ENCODE assay signal across 28 mouse cellular contexts in the genomic region with DNA sequence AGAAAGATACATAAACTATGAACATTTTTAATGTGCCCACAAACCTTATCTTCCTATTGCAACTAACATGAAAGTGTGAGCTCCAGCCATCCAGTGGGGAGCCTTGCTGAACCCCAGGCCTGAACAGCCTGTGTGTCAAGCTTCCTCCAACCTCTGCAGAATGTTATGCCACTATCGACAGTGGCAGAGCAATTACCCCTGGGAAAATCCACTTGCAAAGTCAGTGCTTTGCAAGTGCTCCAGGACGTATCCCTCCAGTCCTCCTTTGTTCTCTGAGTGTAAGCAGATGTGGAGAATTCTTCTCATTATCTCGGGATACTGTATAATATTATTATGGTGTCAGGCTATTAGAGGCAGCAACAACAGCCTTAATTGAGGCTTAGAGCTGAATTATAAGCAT.
DNase-seq lines count a peak whose midpoint lies in the region; ATAC-seq lines count a peak whose summit lies in the region.
"Had no signal": no experiment of that assay in that cellular context is flagged by ENCODE, and none has a peak within 500 bp of the region (broad histone marks: within the 10 kb centered on the region; RNA-seq: fewer than 3 reads in every experiment).

No protein-coding gene starts in this region.

- H3K9ac ChIP-seq in forebrain, embryonic 14.5 days (ENCODE audit: low read length), result no peak overlapping the region
- no peak overlapping the region for H3K9ac ChIP-seq in forebrain, embryonic 15.5 days (replicated peaks)
- no peak overlapping the region for H3K9ac ChIP-seq in hindbrain, embryonic 16.5 days (ENCODE audit: low read depth, low read length)
- H3K9ac ChIP-seq in midbrain, embryonic 16.5 days (ENCODE audit: low read depth, low read length), result no peak overlapping the region
- H3K9ac ChIP-seq: embryonic facial prominence, embryonic 15.5 days; heart, embryonic 12.5 days; hindbrain, embryonic 15.5 days; liver, postnatal 0 days; neural tube, embryonic 15.5 days had no signal

- WGBS in forebrain, embryonic 14.5 days, result 29% methylated on average over 3 of the region's 3 CpGs
- WGBS in forebrain, embryonic 15.5 days, result 31% methylated on average over 3 of the region's 3 CpGs
- 32% methylated on average over 3 of the region's 3 CpGs for WGBS in hindbrain, embryonic 16.5 days
- WGBS in hindbrain, embryonic 10.5 days, result 47% methylated on average over 3 of the region's 3 CpGs
- 29% methylated on average over 3 of the region's 3 CpGs for WGBS in midbrain, embryonic 16.5 days

- H3K9me3 ChIP-seq in forebrain, embryonic 14.5 days (replicated peaks; ENCODE audit: control insufficient read depth, low read length), result no peaks in the 10 kb centered on the region
- no peaks in the 10 kb centered on the region for H3K9me3 ChIP-seq in forebrain, embryonic 15.5 days
- H3K9me3 ChIP-seq in hindbrain, embryonic 16.5 days (ENCODE audit: control insufficient read depth, low read length), result no peaks in the 10 kb centered on the region
- H3K9me3 ChIP-seq in hindbrain, embryonic 10.5 days, result no peaks in the 10 kb centered on the region
- H3K9me3 ChIP-seq in midbrain, embryonic 16.5 days (replicated peaks; ENCODE audit: control insufficient read depth, low read length, poor library complexity, severe bottlenecking), result no peaks in the 10 kb centered on the region
- H3K9me3 ChIP-seq: embryonic facial prominence, embryonic 15.5 days; hindbrain, embryonic 15.5 days; neural tube, embryonic 15.5 days had no signal

- no peak overlapping the region for H3K4me2 ChIP-seq in forebrain, embryonic 14.5 days (ENCODE audit: low read length)
- H3K4me2 ChIP-seq in forebrain, embryonic 15.5 days (replicated peaks), result no peak overlapping the region
- no peak overlapping the region for H3K4me2 ChIP-seq in hindbrain, embryonic 16.5 days (ENCODE audit: low read length)
- no peak overlapping the region for H3K4me2 ChIP-seq in midbrain, embryonic 16.5 days (ENCODE audit: low read length)
- H3K4me2 ChIP-seq: embryonic facial prominence, embryonic 15.5 days; heart, embryonic 12.5 days; hindbrain, embryonic 15.5 days; liver, embryonic 11.5 days; neural tube, embryonic 15.5 days had no signal

- DNase-seq in forebrain, embryonic 14.5 days (ENCODE audit: low spot score), result peak; percentile 17
- no peak for DNase-seq in hindbrain, embryonic 10.5 days (ENCODE audit: low spot score)
- DNase-seq in brain, adult 2 months (ENCODE audit: low read depth, low spot score), result peak; percentile 38
- DNase-seq in gastrocnemius, adult 18-20 months (ENCODE audit: low spot score), result no peak
- DNase-seq: adrenal gland, postnatal 25 days; cerebellum, adult 11-12 months; cerebellum, postnatal 25 days; gastrocnemius, postnatal 14 days; heart, adult 18-20 months; heart, postnatal 10 days; kidney, adult 9 months; kidney, postnatal 14 days; left cerebral cortex, postnatal 4 days; liver, postnatal 0 days; thymus, adult 18-20 months; thymus, postnatal 4 days had no signal

- no peak overlapping the region for H3K27ac ChIP-seq in forebrain, embryonic 14.5 days (ENCODE audit: low read depth, low read length)
- no peak overlapping the region for H3K27ac ChIP-seq in forebrain, embryonic 15.5 days (replicated peaks)
- no peak overlapping the region for H3K27ac ChIP-seq in hindbrain, embryonic 16.5 days (ENCODE audit: low read depth, low read length)
- H3K27ac ChIP-seq in hindbrain, embryonic 10.5 days, result no peak overlapping the region
- no peak overlapping the region for H3K27ac ChIP-seq in midbrain, embryonic 16.5 days (ENCODE audit: low read length)
- H3K27ac ChIP-seq: embryonic facial prominence, embryonic 15.5 days; hindbrain, embryonic 15.5 days; macrophage; neural tube, embryonic 15.5 days had no signal

- H3K4me3 ChIP-seq in forebrain, embryonic 14.5 days (ENCODE audit: low read depth, low read length), result no peak overlapping the region
- no peak overlapping the region for H3K4me3 ChIP-seq in forebrain, embryonic 15.5 days
- H3K4me3 ChIP-seq in hindbrain, embryonic 16.5 days (ENCODE audit: low read length), result no peak overlapping the region
- H3K4me3 ChIP-seq in hindbrain, embryonic 10.5 days, result no peak overlapping the region
- no peak overlapping the region for H3K4me3 ChIP-seq in midbrain, embryonic 16.5 days (ENCODE audit: low read depth, low read length)
- H3K4me3 ChIP-seq: embryonic facial prominence, embryonic 15.5 days; heart, embryonic 12.5 days; hindbrain, embryonic 15.5 days; neural tube, embryonic 15.5 days had no signal

- no peaks in the 10 kb centered on the region for H3K27me3 ChIP-seq in forebrain, embryonic 14.5 days (replicated peaks; ENCODE audit: control insufficient read depth, insufficient read depth, low read length)
- H3K27me3 ChIP-seq in forebrain, embryonic 15.5 days, result no peaks in the 10 kb centered on the region
- no peaks in the 10 kb centered on the region for H3K27me3 ChIP-seq in hindbrain, embryonic 16.5 days (replicated peaks; ENCODE audit: control insufficient read depth, insufficient read depth, low read length)
- H3K27me3 ChIP-seq in hindbrain, embryonic 10.5 days (ENCODE audit: insufficient read depth, poor library complexity, severe bottlenecking), result no peaks in the 10 kb centered on the region
- no peaks in the 10 kb centered on the region for H3K27me3 ChIP-seq in midbrain, embryonic 16.5 days (ENCODE audit: control insufficient read depth, insufficient read depth, low read depth, low read length)
- H3K27me3 ChIP-seq: embryonic facial prominence, embryonic 15.5 days; heart, embryonic 12.5 days; hindbrain, embryonic 15.5 days; neural tube, embryonic 15.5 days had no signal

- ATAC-seq in forebrain, embryonic 14.5 days, result 0 out of 2 replicates have a peak, but pooled peaks have one; percentile 34
- ATAC-seq in forebrain, embryonic 15.5 days (replicated peaks), result no peak
- ATAC-seq in hindbrain, embryonic 16.5 days, result peak; percentile 37; the same call in 1 of the 2 replicates
- peak; percentile 91 for ATAC-seq in midbrain, embryonic 16.5 days
- ATAC-seq: CD4-positive, CD25-positive, alpha-beta regulatory T cell, adult 4 months; intestine, embryonic 16.5 days; liver, postnatal 0 days; lung, postnatal 0 days had no signal

- no peaks in the 10 kb centered on the region for H3K4me1 ChIP-seq in forebrain, embryonic 14.5 days (ENCODE audit: control insufficient read depth, insufficient read depth, low read length)
- 0 out of 2 replicates have a peak, but pooled peaks cover 2% of the 10 kb centered on the region for H3K4me1 ChIP-seq in forebrain, embryonic 15.5 days
- H3K4me1 ChIP-seq in hindbrain, embryonic 16.5 days (ENCODE audit: control insufficient read depth, insufficient read depth, low read depth, low read length), result no peaks in the 10 kb centered on the region
- no peaks in the 10 kb centered on the region for H3K4me1 ChIP-seq in hindbrain, embryonic 10.5 days (replicated peaks)
- no peaks in the 10 kb centered on the region; the same call in 1 of the 2 replicates for H3K4me1 ChIP-seq in midbrain, embryonic 16.5 days (ENCODE audit: control insufficient read depth, insufficient read depth, low read length)
- H3K4me1 ChIP-seq: embryonic facial prominence, embryonic 15.5 days; heart, embryonic 12.5 days; hindbrain, embryonic 15.5 days; neural tube, embryonic 15.5 days had no signal

- no peaks in the 10 kb centered on the region for H3K36me3 ChIP-seq in forebrain, embryonic 14.5 days (ENCODE audit: control insufficient read depth, insufficient read depth, low read length)
- H3K36me3 ChIP-seq in forebrain, embryonic 15.5 days, result no peaks in the 10 kb centered on the region
- H3K36me3 ChIP-seq in hindbrain, embryonic 16.5 days (ENCODE audit: control insufficient read depth, insufficient read depth, low read length), result no peaks in the 10 kb centered on the region
- H3K36me3 ChIP-seq in hindbrain, embryonic 10.5 days, result no peaks in the 10 kb centered on the region
- H3K36me3 ChIP-seq in midbrain, embryonic 16.5 days (ENCODE audit: control insufficient read depth, insufficient read depth, low read length), result no peaks in the 10 kb centered on the region
- H3K36me3 ChIP-seq: embryonic facial prominence, embryonic 15.5 days; heart, embryonic 12.5 days; hindbrain, embryonic 15.5 days; neural tube, embryonic 15.5 days had no signal

Comparison
In these comparisons a context has a peak if more than half of its experiments do, and no peak if none do; other contexts are left out.
1. DNase-seq: peak in forebrain, embryonic 14.5 days (single experiment) and brain, adult 2 months (single experiment); none in hindbrain, embryonic 10.5 days (single experiment) and gastrocnemius, adult 18-20 months (single experiment).